Mouse (Mus musculus): ENCODE data around the gene Tmem88.

The Tmem88 gene

GRCm38 (mm10) chr11:69379600-69379999 is 18.4 kb downstream of the Tmem88 start:
- DNase-seq (ENCODE audit: low spot score): no peak

- no peak for DNase-seq (ENCODE audit: low spot score)
These were observed 20.3 kb downstream of the Tmem88 start for GRCm38 (mm10) chr11:69377766-69378165.

GRCm38 (mm10) chr11:69375646-69376045 is 22.4 kb downstream of the Tmem88 start:
- no peak for DNase-seq (ENCODE audit: low spot score)

- DNase-seq (ENCODE audit: low spot score): no peak
These were observed 24.6 kb downstream of the Tmem88 start for GRCm38 (mm10) chr11:69373223-69373965.

- DNase-seq (ENCODE audit: low spot score): no peak
These were observed 25.3 kb downstream of the Tmem88 start for GRCm38 (mm10) chr11:69372780-69373170.

- DNase-seq (ENCODE audit: low spot score): no peak
These were observed 25.8 kb downstream of the Tmem88 start for GRCm38 (mm10) chr11:69372056-69372779.

GRCm38 (mm10) chr11:69371601-69372000 is 26.4 kb downstream of the Tmem88 start:
- no peak for DNase-seq (ENCODE audit: low spot score)

- no peak for DNase-seq (ENCODE audit: low spot score)
These were observed 27.2 kb downstream of the Tmem88 start for GRCm38 (mm10) chr11:69370817-69371215.

- DNase-seq (ENCODE audit: low spot score): no peak
These were observed 27.8 kb downstream of the Tmem88 start for GRCm38 (mm10) chr11:69369990-69370816.

GRCm38 (mm10) chr11:69369215-69369989 is 28.6 kb downstream of the Tmem88 start, which contains the start of gene Chd3:
Gene Chd3, minus strand, starts transcription at chr11:69369406.
- no peak for DNase-seq (ENCODE audit: low spot score)

- no peak for DNase-seq (ENCODE audit: low spot score)
These were observed 29.4 kb downstream of the Tmem88 start for GRCm38 (mm10) chr11:69368356-69369214.

GRCm38 (mm10) chr11:69367616-69368355 is 30.2 kb downstream of the Tmem88 start:
- no peak for DNase-seq (ENCODE audit: low spot score)

- no peak for DNase-seq (ENCODE audit: low spot score)
These were observed 31.0 kb downstream of the Tmem88 start for GRCm38 (mm10) chr11:69366855-69367615.

- peak; percentile 97 for DNase-seq (ENCODE audit: low spot score)
These were observed 31.7 kb downstream of the Tmem88 start for GRCm38 (mm10) chr11:69366157-69366854.

GRCm38 (mm10) chr11:69365722-69366121 is 32.3 kb downstream of the Tmem88 start:
- no peak for DNase-seq (ENCODE audit: low spot score)

GRCm38 (mm10) chr11:69364910-69365309 is 33.1 kb downstream of the Tmem88 start:
- peak; percentile 97 for DNase-seq (ENCODE audit: low spot score)

GRCm38 (mm10) chr11:69364376-69364775 is 33.7 kb downstream of the Tmem88 start:
- DNase-seq (ENCODE audit: low spot score): no peak

- DNase-seq (ENCODE audit: low spot score): no peak
These were observed 35.6 kb downstream of the Tmem88 start for GRCm38 (mm10) chr11:69362479-69362878.

- DNase-seq (ENCODE audit: low spot score): no peak
These were observed 36.0 kb downstream of the Tmem88 start for GRCm38 (mm10) chr11:69362021-69362420.
